Mouse (Mus musculus): Measurements from ENCODE around the gene Pfn3.

Gene Pfn3

DNA sequence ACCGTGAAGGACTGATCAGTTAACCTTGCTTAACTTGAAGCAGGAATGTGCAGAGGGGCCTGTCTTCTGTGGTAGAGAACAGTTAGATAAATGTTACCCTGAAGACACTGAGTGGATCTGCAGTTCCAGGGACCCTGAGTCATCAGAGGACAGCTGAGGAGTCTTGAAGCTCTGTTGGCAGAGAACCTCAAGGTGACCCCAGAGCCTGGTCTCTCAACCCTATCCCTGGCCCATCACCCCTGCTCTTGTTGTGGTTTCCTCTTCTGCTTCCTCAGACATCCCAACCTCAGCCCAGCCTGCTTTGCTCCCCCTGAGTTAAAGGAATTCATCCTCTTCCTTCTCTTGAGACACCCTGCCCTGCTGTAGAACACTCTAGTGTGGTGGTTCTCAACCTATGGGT, 16.9 kb downstream of the Pfn3 start, which contains the start of gene Slc34a1:
Gene Slc34a1, plus strand, starts transcription at position 100 of the 400 bp plus-strand sequence.
- no peak for DNase-seq (ENCODE audit: low spot score)

- DNase-seq (ENCODE audit: low spot score) = no peak
Measured at GRCm38 (mm10) chr13:55392933-55393332, 22.1 kb downstream of the Pfn3 start.

GRCm38 (mm10) chr13:55391626-55392029, 23.4 kb downstream of the Pfn3 start:
- DNase-seq (ENCODE audit: low spot score) = no peak

DNA sequence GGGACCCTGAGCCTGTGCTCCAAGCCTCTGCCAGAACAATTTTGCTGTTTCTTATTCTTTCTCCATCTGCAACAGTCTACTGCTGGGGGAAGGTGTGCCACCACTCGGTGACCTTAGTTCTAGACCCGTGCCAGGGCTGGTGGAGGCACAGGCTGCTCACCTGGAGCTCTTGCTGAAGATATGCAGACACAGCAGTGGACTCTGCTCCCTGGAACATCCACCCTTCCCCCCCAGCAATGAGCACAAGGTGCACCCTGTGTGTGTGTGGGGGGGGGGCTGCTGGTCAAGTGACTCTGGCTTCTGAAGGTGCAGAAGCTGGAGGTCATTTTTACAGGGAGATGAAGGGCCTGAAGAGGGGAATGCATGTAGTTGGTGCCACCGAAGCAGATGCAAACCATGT, 24.4 kb downstream of the Pfn3 start:
- no peak for DNase-seq (ENCODE audit: low spot score)

DNA sequence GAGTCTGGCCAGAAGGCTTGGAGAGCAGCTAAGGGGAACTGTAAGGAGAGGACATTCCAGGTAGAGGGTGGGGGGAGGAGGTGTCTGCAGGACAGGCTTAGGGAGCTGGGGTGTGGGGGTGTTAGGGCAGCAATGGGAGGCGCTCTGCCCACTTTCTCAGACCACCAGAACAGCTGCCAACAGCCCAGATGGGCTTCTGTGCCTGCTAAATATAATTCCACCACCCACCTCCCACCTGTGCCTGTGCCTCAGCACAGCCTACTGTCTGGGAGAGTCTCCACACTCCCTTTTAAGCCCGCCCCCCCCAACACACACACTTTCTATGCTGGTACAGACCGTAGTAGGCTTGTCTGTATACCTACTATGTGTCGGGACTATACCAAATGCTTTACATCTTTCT, 33.2 kb downstream of the Pfn3 start:
- no peak for DNase-seq (ENCODE audit: low spot score)

- DNase-seq (ENCODE audit: low spot score) = no peak
Measured at GRCm38 (mm10) chr13:55378907-55379580, 36.0 kb downstream of the Pfn3 start.

DNA sequence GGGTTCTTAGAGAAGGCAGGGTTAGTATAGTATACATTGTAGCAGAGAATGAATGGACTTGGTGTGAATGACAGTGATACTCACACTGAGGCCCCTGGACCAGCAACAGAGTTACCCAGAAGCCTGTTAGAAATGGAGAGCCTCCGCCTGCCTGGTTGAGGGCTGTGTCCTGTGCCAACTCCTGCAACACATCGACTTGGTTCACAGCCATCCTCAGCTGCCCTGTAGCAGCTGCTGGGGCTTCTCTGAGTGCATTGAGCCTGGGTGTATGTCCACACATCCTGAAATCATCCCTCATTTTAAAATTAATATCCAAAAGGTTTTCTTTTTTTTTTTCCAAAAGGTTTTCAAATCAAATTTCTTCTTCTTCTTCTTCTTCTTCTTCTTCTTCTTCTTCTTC, 39.2 kb downstream of the Pfn3 start:
- DNase-seq (ENCODE audit: low spot score) = no peak

DNA sequence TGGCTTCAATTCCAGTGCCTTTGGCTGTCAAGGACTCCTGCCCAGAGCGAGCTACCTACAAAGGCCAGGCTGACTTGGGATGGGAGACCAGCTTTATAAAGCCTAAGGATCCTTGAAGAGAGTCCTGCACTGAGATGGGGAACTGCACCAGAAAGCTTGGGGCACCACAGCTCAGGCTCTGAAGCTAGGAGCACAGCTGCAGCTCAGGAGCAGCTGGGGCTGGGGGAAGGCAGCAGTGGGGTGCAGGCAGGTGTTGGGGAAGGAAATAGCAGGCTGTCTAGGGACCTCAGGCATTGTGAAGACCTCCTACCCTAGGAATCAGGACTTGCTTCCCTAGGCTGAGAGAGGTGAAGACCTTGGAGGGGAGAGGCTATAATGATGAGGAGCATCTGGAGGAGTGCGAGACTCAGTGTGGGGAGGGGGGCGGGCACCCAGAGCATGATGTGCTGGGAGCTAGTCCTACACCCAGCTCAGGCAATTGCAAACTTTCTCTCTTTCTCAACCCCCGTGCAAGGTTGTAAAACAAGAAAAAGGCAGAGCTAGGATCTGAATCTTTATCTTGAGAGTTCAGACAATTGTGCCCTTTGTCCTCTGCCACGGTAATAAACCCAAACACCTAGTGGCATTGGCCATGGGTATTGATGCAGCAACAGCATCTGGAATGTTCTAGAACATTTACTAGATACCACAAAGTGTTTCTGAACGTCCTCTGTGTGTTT, 40.7 kb downstream of the Pfn3 start:
- DNase-seq (ENCODE audit: low spot score) = no peak

DNA sequence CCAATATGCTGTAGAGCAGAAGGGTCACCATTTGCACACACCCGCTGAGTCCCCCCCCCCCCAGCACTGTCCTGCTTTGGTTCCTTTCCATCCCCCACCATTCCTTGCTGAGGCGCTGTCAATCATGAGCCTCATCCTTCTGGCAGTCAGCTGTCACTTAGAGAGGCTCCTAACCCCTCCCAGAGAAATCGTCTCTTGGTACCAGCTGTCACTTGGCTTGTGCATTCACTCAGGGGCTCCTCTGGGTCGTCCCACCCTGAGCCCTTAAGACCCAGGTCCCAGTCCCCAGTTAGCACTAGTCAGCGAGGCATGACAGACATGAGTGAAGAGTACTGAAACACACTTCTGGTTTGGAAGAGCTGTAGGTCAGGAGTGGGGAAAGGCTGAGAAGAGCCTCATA, 43.3 kb downstream of the Pfn3 start:
- no peak for DNase-seq (ENCODE audit: low spot score)

GRCm38 (mm10) chr13:55371007-55371681, 43.9 kb downstream of the Pfn3 start:
- no peak for DNase-seq (ENCODE audit: low spot score)

DNA sequence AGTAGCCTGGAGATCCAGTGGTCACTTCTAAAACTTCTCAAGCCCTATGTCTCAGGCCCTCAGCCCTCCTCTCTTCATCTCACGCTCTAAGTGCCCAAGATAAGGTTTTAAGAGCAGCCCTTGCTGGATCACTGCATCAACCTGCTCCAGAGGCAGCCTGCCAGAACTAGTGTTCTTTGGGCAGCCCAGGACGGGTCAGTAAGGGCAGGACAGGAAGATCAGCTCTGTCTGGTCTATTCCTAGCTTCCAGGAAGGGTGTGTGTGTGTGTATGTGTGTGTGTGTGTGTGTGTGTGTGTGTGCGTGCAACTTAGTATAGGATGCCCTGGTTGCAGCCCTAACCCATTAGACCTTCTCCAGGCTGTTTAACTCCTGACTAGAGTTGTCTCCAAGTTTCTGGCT, 44.8 kb downstream of the Pfn3 start:
- DNase-seq (ENCODE audit: low spot score) = no peak

DNA sequence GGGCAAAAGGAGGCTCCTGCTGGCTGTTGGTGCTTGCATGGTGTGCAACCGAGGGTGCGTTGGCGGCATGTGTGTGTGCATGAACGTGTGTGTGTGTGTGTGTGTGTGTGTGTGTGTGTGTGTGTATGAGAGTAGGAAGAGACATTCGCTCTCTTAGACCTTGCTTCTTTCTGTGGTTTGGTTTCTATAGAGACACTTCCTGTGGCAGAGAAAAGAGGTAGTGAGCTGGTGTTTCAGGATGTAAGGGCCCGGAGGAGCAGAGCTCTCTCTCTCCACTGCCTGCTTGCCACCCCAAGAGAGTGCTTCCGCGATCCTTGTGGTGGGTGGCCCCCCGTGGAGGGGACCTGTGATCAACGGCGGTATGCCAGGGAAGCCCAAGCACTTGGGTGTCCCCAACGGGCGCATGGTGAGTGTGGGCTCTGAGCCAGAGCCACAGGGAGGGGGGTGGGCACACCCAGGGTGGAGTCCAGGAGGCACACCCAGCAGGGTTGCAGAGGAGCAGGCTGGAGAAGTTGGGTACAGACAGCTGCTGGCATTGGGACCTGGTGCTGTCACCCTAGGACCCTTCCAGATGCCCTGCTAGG, 45.4 kb downstream of the Pfn3 start, which contains the start of gene Rgs14:
Gene Rgs14, plus strand, starts transcription at position 202 of the 584 bp plus-strand sequence.
- DNase-seq (ENCODE audit: low spot score) = peak; percentile 73

GRCm38 (mm10) chr13:55368401-55368800, 46.6 kb downstream of the Pfn3 start:
- no peak for DNase-seq (ENCODE audit: low spot score)

Data from lung, postnatal 25 days (tissue).